8 mouse cellular contexts compared by ENCODE assay signal in the genomic region with DNA sequence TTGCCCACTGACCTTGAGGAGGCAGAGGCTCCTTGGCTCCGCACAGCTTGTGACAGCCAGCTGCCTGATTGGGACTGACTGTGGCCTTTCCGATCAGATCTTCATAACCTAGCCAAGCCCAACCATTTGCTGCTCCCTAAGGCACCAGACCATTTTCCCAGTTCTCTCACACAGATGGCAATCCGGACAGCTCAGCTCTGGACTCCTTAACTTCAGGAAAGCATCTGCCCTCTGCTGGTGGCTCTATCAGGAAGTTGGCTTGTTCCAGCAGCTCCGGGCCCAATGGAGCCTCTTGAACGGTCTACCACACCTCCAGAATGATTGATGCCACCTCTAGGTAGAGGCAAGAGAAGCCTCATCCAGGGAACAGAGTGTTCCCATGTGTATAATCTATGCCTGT. TPM values are rescaled to one million over a fixed set of nuclear protein-coding genes. Genes with fewer than 3 reads are reported as not detected.
DNase-seq lines count a peak whose midpoint lies in the region; ATAC-seq lines count a peak whose summit lies in the region.

No protein-coding gene starts in this region.

- no peak overlapping the region for H3K4me2 ChIP-seq in forebrain, embryonic 12.5 days
- no peak overlapping the region for H3K4me2 ChIP-seq in neural tube, embryonic 13.5 days

- peaks cover 16% of the 10 kb centered on the region for H3K4me1 ChIP-seq in forebrain, embryonic 10.5 days
- H3K4me1 ChIP-seq in forebrain, embryonic 12.5 days: peaks cover 4% of the 10 kb centered on the region; the same call in 1 of the 2 replicates
- peaks cover 11% of the 10 kb centered on the region; the same call in 1 of the 2 replicates for H3K4me1 ChIP-seq in neural tube, embryonic 13.5 days (replicated peaks)

- H3K36me3 ChIP-seq in forebrain, embryonic 10.5 days (replicated peaks): no peaks in the 10 kb centered on the region
- H3K36me3 ChIP-seq in forebrain, embryonic 12.5 days (replicated peaks): no peaks in the 10 kb centered on the region
- no peaks in the 10 kb centered on the region for H3K36me3 ChIP-seq in neural tube, embryonic 13.5 days

- no peaks in the 10 kb centered on the region for H3K9me3 ChIP-seq in forebrain, embryonic 10.5 days
- no peaks in the 10 kb centered on the region for H3K9me3 ChIP-seq in forebrain, embryonic 12.5 days
- no peaks in the 10 kb centered on the region for H3K9me3 ChIP-seq in neural tube, embryonic 13.5 days

- no peak overlapping the region for H3K27ac ChIP-seq in forebrain, embryonic 10.5 days
- H3K27ac ChIP-seq in forebrain, embryonic 12.5 days: no peak overlapping the region
- H3K27ac ChIP-seq in neural tube, embryonic 13.5 days (replicated peaks): no peak overlapping the region

- WGBS in forebrain, embryonic 10.5 days: 59% methylated on average over 5 of the region's 5 CpGs
- 48% methylated on average over 5 of the region's 5 CpGs for WGBS in forebrain, embryonic 12.5 days
- 37% methylated on average over 5 of the region's 5 CpGs for WGBS in neural tube, embryonic 13.5 days

- no peak overlapping the region for H3K9ac ChIP-seq in forebrain, embryonic 12.5 days
- H3K9ac ChIP-seq in neural tube, embryonic 13.5 days: no peak overlapping the region

- intact Hi-C loops in gastrocnemius, postnatal 36 days (cut with DNase I): loop anchor here (5.0 kb wide), 1 partner anchor 257 kb away; no protein-coding TSS in a partner anchor
- intact Hi-C loops in left cerebral cortex, postnatal 4 days (cut with DNase I): loop anchor here (10.0 kb wide), 1 partner anchor 135 kb away; no protein-coding TSS in a partner anchor

- no peaks in the 10 kb centered on the region for H3K27me3 ChIP-seq in forebrain, embryonic 10.5 days (ENCODE audit: poor library complexity, severe bottlenecking)
- no peaks in the 10 kb centered on the region for H3K27me3 ChIP-seq in forebrain, embryonic 12.5 days
- H3K27me3 ChIP-seq in neural tube, embryonic 13.5 days: no peaks in the 10 kb centered on the region

- peak; percentile 25 for DNase-seq in forebrain, embryonic 10.5 days (ENCODE audit: extremely low spot score, low spot score)
- peak; percentile 90 to 91 for DNase-seq in cerebellum, postnatal 10 days
- DNase-seq in gastrocnemius, postnatal 36 days: peak; percentile 38 to 60
- peak; percentile 60 for DNase-seq in kidney, adult 18-20 months
- peak; percentile 88 for DNase-seq in left cerebral cortex, postnatal 4 days
- DNase-seq in urinary bladder, postnatal 4 days (ENCODE audit: low spot score in 2 of 2): peak; percentile 54 to 70

- no peak overlapping the region for H3K4me3 ChIP-seq in forebrain, embryonic 10.5 days
- no peak overlapping the region for H3K4me3 ChIP-seq in forebrain, embryonic 12.5 days (replicated peaks)
- no peak overlapping the region for H3K4me3 ChIP-seq in neural tube, embryonic 13.5 days

- no peak for ATAC-seq in forebrain, embryonic 12.5 days (ENCODE audit: low FRiP score)
- ATAC-seq in neural tube, embryonic 13.5 days (ENCODE audit: low read depth): peak; percentile 43; the same call in 1 of the 2 replicates

RNA-seq across cellular contexts. Expression of gene Adpgk, which starts 21.6 kb away (rescaled TPM):
- 34.7 and 40.9 TPM in 2 replicates for polyA plus RNA-seq in forebrain, embryonic 10.5 days (2016; fragmentation: Nextera tagmentation; extraction: Ambion mirVana)
- 28.4 and 29.0 TPM in 2 replicates for polyA plus RNA-seq in forebrain, embryonic 12.5 days (2016; fragmentation: Nextera tagmentation; extraction: Ambion mirVana)
- total RNA-seq in gastrocnemius, postnatal 36 days (2021): 1 to 10 TPM; 6.5 to 8.5 TPM
- 10 to 100 TPM; 19.4 to 21.7 TPM for total RNA-seq in left cerebral cortex, postnatal 4 days (2021)
- polyA plus RNA-seq in neural tube, embryonic 13.5 days (2015; fragmentation: Nextera tagmentation; extraction: Ambion mirVana): 27.3 and 28.1 TPM in 2 replicates

Comparison
In these comparisons a context has a peak if more than half of its experiments do, and no peak if none do; other contexts are left out.
1. DNase-seq: peak in every context shown above with its lines; median percentile 90 in cerebellum, postnatal 10 days; 88 in left cerebral cortex, postnatal 4 days; 62 in urinary bladder, postnatal 4 days; 60 in kidney, adult 18-20 months; 49 in gastrocnemius, postnatal 36 days; 25 in forebrain, embryonic 10.5 days.